Mouse (Mus musculus): ENCODE results near the gene Tmem209.

Gene Tmem209

DNA sequence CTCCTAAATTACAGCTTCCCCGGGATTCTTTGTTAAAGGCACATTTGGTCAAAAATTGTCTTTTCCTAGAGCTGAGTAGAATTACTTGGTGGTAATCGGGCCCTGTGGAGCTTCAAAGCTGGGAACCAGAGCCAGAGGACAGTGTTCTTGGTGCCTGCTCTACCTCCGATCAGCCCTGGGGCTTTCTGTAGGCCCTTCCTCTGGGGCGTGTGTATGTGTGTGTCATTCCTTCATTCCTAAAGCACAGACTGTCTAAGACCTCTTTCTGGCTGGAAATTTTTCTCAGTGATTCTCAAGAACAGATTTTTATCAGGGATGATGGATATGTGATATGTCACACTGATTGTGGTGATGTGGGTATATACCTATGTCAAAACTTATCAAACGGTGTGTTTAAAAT is 29.2 kb upstream of the Tmem209 start:
- in situ Hi-C loops (cut with MboI, MseI) = loop anchor here in 1 of 2 experiments (10.0 kb wide), 1 partner anchor 376 kb away; the partner anchor contains the start of gene Tsga13

DNA sequence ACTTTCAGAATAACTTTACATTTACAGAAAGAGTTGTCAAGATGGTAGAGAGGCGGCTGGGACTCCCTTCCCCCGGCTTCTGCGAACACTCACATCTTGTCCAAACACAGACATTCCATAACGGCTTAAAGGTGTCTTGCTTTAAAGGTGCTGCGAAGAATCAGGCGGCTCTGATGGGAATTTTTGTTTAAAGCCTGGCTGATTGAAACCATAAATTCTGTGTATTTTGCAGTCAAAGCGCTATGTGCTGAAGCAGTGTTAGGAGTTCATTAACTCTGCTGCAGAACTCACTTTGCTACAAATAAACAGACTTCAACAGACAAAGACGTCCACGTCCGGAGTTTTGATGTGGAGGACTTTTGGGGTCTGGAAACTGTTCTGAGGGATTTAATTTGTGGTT is 28.7 kb upstream of the Tmem209 start:
- in situ Hi-C loops (cut with MboI, MseI) = loop anchor here in 1 of 2 experiments (10.0 kb wide), 1 partner anchor 377 kb away; the partner anchor contains the start of gene Tsga13

DNA sequence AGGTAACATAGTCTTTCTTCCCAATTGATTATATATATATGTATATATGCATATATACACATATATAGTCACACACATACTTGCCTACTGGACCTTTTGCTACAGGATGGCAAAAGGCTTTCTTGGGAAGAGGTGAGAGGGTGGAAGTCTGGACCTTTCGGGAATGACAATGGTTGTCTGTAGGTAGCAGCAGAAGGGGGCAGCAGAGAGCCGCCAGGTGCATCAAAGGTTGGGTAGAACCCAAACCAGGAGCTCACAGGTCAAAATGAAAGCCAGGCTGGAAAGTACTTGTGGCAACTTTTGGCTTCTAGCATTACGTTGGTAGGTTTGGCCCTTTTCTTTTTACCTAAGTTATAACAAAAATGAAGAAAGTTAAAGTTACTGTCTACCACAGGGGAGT is 25.8 kb upstream of the Tmem209 start:
- in situ Hi-C loops (cut with MboI, MseI) = loop anchor here in 1 of 2 experiments (10.0 kb wide), 1 partner anchor 379 kb away; the partner anchor contains the start of gene Tsga13

DNA sequence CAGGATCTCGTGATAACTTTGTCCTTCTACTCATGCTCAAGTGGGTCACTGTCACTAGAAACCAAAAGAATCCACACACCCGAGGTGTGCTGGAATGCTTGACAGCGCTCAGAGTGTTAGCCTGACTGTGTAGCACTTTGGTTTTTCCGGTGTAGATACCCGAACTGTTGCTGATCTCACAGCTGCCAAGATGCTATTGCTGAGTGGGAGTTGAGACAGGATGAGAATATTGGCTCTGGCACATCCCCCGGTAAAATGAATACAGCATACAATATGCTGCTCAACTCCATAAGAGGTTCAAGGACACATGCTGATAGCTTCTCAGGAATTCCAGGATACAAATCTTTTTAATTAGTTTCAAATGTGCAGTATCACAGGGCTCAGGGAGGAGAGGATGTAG is 19.2 kb upstream of the Tmem209 start:
- in situ Hi-C loops (cut with MboI, MseI) = loop anchor here in 1 of 2 experiments (5.0 kb wide), 1 partner anchor 209 kb away; no protein-coding TSS in a partner anchor

DNA sequence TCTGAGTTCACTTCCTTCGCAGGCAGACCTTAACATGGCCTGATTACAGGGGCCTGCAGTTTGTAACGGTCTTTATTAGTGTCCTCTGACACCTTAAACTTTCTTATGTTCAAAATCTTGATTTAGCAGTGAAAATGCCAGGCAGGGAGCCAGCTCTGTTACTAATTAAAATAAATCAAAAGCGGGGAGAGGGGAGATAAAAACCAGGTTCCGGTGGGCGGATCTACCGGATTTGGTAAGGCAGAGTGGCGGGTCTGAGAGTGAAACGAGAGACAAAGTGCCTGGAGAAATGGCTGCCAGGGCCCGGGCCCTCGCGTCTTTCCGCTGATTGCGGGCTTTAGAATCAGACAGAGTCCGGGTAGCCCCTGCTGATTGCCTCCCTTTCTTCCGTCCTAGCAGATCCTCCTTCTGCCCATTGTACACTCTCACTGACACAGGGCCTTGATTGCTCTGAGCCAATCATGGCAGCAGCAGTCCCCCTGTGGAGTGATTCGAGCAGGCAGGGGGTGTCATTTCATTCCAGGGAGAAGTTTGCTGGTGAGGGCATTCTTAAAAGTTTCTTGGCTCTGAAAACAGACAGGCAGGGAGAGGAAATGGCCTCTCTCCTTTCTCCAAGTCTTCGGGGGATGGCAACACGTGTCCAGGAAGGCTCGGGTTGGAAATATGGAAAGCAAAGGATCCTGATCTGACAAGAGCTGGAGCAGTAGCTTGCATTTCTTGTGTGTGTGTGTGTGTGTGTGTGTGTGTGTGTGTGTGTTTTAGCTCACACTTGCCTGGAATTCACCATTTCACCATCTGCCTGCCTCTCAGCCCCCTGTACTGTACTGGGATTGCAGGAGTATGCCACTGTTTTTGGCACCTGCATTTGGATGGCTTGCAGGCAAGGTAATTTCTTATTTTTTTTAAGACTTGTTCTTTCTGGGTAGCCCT is 17.3 kb upstream of the Tmem209 start:
- in situ Hi-C loops (cut with MboI, MseI) = loop anchor here in 1 of 2 experiments (5.0 kb wide), 1 partner anchor 210 kb away; no protein-coding TSS in a partner anchor

DNA sequence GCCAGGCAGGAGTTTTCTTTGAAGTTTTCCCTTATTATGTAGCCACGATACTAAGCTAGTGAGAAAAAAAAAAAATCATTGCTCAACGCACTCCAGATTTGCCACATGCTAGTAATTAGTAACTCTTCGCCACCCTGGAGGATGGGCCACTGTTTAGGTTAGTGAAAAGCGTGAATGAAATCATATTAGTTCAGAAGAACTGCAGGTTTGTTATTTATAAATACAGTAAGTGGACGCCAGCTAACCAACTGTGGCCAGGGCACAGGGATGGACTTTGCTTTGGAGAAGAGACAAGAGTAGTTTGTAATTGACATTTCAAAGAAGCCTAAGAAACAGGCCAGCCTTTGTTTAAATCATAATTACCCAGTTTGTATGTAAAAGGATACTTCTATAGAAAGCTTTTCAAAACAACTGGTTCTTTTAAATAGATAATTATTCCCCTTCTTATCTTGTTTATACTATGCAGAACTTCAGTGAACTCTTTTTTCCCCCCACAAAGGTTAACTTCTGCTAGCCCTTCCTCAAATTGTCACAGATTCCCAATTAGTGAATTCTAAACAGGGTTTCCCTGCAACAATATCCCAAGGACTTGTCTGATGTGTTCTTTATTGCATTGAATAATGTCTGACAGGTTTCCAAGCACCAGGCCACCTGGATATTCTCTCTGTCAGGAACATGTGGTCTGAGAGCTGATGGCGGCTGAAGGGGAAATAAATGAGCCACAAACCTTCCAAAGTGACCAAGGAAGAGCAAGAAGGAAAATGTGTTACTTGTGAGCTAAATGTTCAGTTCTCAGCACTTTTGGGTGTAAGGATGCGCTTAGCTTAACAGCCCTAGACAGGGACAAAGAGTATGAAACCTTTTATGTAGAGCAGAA is 16.1 kb upstream of the Tmem209 start:
- in situ Hi-C loops (cut with MboI, MseI) = loop anchor here in 1 of 2 experiments (5.0 kb wide), 1 partner anchor 212 kb away; no protein-coding TSS in a partner anchor

DNA sequence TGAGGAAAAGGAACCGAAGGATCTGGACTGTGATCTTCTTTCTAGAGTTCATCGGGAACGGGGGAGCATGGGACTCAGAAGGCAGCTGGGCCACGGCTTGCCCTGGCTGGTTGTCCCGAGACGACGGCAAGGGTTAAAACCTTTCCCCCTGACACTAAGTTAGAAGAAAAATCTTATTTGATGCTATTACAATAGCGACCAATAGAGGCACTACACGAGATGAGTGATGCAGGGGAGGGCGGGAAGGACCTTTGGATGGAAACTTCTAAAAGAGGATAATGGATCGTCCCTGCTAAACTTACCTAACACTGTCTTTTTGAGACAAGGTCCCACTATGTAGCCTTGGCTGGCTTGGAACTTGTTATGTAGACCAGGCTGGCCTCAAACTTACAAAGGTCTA is 10.8 kb upstream of the Tmem209 start:
- in situ Hi-C loops (cut with MboI, MseI) = loop anchor here (5.0 to 25.0 kb wide), 4 partner anchors 282 to 667 kb away; no protein-coding TSS in a partner anchor

DNA sequence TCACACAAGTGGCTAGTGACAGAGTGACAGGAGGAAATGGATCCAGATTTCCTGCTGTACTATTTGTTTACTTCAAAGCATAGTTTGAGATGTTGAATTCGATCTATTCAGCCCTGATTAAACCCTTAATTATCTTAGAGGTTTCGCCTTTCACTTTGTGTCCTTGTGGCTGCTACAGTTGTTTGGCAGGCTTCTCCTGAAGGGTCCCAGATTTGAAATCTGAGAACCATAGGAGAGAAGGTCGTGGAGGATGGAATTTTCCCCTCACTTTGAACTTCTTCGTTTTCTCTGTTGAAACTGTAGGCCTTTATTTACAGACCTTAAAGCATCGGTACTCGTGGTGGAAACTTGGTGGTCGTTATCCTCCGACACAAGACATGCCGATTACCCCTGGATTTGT is 4.7 kb upstream of the Tmem209 start:
- in situ Hi-C loops (cut with MboI, MseI) = loop anchor here in 1 of 2 experiments (25.0 kb wide), 1 partner anchor 673 kb away; no protein-coding TSS in a partner anchor

DNA sequence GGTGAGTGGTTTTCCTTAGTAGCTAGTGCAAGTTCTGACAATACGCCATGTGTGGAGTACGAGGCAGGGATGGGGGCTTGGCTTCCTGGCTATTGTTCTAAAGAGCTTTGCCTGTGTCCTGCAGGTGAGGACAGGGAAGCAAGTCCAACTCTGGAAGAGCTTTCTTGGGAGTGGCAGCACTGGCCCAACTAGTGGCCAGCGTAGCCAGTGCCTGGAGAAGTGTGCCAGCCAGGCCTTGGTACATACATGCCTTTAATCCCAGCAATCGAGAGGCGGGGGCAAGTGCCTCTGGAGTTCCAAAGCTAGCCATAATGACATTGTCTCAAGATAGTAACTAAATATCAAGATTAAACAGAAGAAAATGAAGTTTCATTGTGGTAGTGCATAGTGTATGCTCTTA is 708 bp upstream of the Tmem209 start:
- in situ Hi-C loops (cut with MboI, MseI) = loop anchor here in 1 of 2 experiments (25.0 kb wide), 1 partner anchor 677 kb away; no protein-coding TSS in a partner anchor

DNA sequence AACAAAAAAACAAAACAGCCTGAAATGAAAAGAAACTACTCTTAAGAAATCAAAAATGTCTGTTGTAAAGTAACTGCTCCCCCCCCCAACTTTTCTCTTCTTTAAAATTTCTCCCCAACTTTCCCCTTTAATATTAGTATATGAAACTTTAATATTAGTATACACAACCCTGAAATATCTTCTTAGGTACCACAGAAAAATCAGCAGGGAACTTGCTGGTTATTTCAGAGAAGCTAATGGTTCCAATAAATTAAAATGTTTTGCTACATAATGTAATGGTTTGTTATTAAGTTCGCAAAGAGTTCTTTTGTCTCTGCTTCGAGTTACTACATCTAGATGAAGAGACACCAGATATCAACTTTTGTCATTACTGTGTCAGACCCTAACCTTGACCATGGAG is 759 bp downstream of the Tmem209 start:
- in situ Hi-C loops (cut with MboI, MseI) = loop anchor here in 1 of 2 experiments (25.0 kb wide), 1 partner anchor 678 kb away; no protein-coding TSS in a partner anchor

DNA sequence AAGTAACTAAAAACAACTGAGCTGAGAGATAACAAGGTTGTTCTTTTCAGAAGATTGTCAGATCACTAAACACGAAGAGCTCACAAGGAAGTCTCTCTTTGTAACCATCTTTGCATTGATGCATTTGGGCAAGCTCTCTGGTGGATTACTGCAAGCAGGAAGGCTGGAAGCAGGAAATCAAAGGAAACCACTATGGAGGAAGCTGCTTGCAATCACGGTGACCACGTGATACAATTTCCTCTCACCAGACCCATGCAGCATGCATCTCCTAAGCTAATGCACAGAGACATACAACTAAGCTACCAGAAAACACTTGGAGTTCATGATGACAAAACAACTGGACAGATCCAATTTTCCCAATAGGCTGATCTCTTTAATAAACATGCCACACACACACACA is 10.5 kb downstream of the Tmem209 start:
- in situ Hi-C loops (cut with MboI, MseI) = no loop called here

DNA sequence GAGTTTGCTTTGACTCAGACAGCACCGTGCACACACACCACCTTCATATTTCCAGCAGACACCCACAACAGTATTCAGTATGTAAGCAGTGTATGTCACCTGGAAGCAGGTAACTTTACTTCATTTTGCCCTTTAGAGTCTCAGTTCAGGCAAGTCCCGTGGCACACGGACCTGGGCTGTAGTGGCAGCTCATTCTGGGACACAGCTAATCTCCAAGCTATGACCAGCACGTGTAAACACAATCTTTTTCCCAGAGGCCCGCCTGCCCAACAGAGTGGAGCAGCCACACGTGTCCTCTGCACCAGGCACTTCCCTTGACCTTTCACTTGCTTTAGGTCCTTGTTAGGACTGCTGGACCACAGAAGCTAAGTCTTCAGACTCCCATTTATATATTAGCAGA is 23.1 kb downstream of the Tmem209 start:
- in situ Hi-C loops (cut with MboI, MseI) = no loop called here

DNA sequence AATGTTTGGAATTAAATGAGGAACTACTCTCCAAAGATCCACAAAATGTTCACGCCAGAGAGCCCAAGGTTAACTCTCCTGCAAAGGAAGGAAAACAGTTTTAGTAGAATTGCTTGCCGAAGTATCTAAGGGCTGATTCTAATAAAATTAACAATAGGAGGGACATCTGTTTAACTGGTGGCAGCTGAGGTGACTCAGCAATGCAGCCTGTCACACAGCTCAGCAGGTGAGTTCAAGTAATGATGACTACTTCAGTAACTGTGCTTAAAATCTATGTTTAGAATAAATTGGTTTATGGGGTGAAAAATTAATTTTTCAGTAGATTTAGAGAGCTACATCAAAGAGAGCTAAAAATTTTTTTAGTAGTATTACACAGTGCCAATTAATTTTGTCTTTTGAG is 26.7 kb downstream of the Tmem209 start:
- in situ Hi-C loops (cut with MboI, MseI) = no loop called here

DNA sequence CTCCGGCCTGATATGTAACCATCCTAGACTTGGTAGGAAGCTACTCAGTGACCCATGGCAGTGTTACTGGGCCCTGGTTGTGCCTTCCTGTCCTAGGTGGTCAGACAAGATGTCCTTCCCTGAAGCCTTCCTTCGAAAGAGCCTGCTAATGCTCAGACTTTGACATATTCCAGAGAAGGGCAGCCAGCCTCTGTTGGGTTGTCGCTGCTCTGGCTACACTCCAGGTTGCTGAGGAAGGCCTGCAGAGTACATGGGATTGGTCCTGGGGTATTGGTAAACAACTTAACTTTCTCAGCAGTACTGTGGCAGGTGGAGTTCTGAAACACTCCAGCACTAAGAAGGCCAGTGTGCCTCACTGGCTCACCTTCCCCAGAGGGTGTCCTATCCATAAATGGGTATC is 30.2 kb downstream of the Tmem209 start:
- in situ Hi-C loops (cut with MboI, MseI) = no loop called here

DNA sequence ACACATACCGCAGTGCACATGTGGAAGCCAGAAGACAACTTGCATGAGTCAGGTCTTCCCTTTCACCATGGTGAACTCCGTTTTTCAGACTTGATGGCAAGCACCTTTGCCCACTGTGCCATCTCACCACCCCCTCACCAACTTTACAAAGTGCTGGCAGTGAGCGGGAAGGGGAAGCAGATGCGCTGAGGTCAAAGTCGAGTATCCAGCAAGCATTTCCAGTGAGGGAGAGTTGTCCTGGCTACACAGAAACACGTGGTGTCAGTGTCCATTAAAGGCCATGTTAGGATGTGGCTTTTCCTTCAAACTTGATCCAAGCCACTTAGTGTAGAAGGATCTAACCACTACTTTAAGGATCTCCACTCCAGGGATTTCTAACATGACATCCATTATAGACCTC is 31.8 kb downstream of the Tmem209 start:
- in situ Hi-C loops (cut with MboI, MseI) = no loop called here

DNA sequence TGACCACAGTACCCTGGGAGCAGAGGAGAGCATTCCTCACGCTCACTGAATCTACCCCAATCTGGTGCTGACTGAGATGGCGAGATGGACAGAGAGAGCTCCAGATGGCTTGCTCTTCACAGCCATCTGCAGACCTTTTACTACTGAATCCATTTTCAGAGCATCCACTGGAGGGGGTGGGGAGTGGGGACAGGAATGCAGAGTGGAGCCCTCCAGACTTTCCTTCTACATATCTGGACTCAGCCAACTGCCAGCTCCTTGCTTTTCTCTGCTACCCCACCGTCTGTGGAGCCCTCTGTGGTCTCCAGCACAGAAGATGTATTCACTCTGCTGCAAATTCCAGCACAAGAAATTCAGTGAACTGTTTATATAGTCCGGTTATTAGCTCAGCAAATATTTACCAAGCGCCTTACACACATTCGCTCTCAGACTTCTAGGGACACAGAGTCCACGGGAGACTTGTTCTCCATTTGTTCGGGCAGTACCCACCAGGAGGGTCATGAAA is 32.3 kb downstream of the Tmem209 start:
- in situ Hi-C loops (cut with MboI, MseI) = no loop called here

DNA sequence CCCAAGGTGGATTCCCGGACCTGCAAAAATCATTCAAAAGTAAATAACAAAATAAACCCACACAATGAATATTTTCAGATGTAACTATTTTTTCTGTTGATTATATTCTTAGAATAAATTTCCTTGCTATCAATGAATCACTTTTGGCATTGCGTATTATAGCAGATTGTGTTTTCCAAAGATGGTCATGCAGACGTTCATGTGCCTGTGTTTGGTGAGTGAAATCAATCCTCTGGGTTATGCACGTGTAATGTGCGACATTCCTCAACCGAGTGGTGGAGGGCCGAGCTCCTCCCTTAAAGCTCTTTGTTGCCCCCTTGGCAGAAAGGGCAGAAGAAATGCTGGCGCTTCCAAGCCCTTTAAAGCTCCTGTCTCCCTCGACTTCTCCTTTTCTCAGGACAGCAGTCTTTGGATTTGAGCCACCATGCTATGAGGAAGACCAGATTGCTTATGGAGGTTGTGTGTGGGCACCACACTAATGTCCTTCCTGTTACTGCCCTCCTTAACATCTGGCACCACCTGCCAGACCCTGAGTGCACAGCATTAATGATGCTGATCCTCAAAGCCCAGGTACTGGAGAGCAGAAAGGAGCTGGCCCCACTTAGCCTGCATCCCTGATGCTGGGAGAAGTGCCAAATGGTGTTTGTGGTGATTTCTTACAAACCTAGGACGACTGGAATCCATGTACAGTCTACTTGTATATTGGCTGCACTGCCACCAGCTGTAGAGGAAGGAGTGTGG is 33.4 kb downstream of the Tmem209 start:
- in situ Hi-C loops (cut with MboI, MseI) = no loop called here

DNA sequence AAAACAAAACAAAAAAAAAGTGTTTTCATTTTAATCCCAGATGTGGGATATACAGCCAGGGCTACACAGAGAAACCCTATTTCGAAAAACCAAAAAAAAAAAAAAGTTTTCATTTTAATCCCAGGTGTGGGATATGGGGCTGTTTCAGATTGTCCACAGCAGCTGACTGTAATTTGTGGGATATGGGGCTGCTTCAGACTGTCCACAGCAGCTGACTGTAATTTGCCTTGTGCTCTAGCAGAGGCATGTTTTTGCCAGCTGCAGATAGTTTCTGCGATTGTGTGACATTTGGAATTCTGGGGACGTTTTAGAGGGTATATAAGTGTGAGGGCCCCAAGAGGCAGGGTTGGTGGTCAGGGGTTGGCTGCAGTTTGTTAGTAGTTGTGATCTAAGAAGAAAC is 37.9 kb downstream of the Tmem209 start:
- in situ Hi-C loops (cut with MboI, MseI) = no loop called here

DNA sequence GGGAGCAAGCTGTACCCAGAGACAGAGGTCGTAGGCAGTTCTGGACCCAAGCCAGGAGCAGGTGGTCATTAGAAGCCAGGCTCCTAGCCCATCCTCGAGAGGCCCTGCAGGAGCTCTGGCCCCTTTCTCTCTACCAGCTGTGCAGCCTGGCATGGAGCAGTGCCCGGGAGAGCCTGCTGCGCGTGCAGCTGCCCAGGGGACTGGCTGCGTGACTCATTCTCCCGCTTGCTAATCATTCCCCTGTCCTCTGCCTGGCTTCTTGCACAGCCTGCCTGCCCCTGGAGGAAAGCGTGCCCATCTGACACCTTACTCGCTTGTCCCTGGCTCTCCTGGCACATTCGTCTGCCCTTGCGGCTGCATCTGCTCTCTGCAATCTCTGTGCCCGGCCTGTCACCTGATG is 40.2 kb downstream of the Tmem209 start:
- in situ Hi-C loops (cut with MboI, MseI) = loop anchor here in 1 of 2 experiments (10.0 kb wide), 1 partner anchor 335 kb away; no protein-coding TSS in a partner anchor

DNA sequence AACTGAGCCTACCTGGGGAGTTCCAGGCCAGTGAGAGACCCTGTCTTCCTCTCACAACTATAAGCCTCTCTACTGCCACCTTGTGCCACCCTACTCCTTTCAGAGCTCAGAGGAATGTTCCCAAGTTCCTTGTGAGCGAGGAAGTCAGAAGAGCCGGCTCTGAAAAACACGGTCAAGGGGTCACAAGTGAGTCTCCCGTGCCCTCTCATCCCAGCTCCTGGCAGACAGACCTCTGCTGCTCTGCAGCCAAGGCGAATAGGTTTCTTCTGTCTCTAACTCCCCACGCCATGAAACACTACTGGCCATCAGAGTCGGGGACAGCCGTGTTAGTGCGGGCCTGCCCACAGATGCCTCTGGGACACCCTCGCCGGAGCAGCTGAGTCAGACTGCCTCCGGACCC is 40.9 kb downstream of the Tmem209 start:
- in situ Hi-C loops (cut with MboI, MseI) = loop anchor here in 1 of 2 experiments (10.0 kb wide), 1 partner anchor 336 kb away; no protein-coding TSS in a partner anchor
